Mouse (Mus musculus) CD4-positive, CD25-positive, alpha-beta regulatory T cell (primary cell): Measurements from ENCODE around the gene Kif18b. TPM values are rescaled to one million over a fixed set of nuclear protein-coding genes. Genes with fewer than 3 reads are reported as not detected.

Experiments
- polyA plus RNA-seq: library from polyadenylated mRNA; unstranded; fragments of 100-300 nt; shearing (Covaris generic); gene quantifications from one replicate; pipeline ENCODE4 v1.2.1, GENCODE M21; 2017

The Kif18b gene
- 1.4 TPM for polyA plus RNA-seq

GRCm38 (mm10) chr11:102924557-102925350 is at the start of gene Kif18b:
Gene Kif18b (minus strand): TSS chr11:102925124.

GRCm38 (mm10) chr11:102946265-102946991 is 21.5 kb upstream of the Kif18b start, which contains the start of gene C1ql1:
Gene C1ql1 (minus strand): TSS chr11:102946688.

GRCm38 (mm10) chr11:102900763-102901162 is 24.2 kb downstream of the Kif18b start, which contains the start of gene Gfap:
Gene Gfap (minus strand): TSS chr11:102900912.

GRCm38 (mm10) chr11:102884616-102885219 is 40.2 kb downstream of the Kif18b start, which contains the start of gene Fam187a:
Gene Fam187a (plus strand): TSS chr11:102885169.

GRCm38 (mm10) chr11:102880585-102881313 is 44.2 kb downstream of the Kif18b start, which contains the start of the genes Eftud2 and Ccdc103:
Gene Eftud2 (minus strand): TSS chr11:102880985.
Gene Ccdc103 (plus strand): TSS chr11:102881204.

Other genes starting within 250 kb of the Kif18b start
- 32.9 TPM for gene Ccdc43, start 227.3 kb downstream of the Kif18b start, polyA plus RNA-seq
- gene Adam11, start 163.7 kb downstream of the Kif18b start, polyA plus RNA-seq: 0.17 TPM
- gene Gjc1, start 105.4 kb downstream of the Kif18b start, polyA plus RNA-seq: not detected
- not detected for gene Higd1b, start 89.3 kb downstream of the Kif18b start, polyA plus RNA-seq
- 161 TPM for gene Eftud2, start 44.1 kb downstream of the Kif18b start, polyA plus RNA-seq
- gene Ccdc103, start 43.9 kb downstream of the Kif18b start, polyA plus RNA-seq: not detected
- gene Fam187a, start 40.0 kb downstream of the Kif18b start, polyA plus RNA-seq: not detected
- gene Gfap, start 24.2 kb downstream of the Kif18b start, polyA plus RNA-seq: not detected
- not detected for gene C1ql1, start 21.6 kb upstream of the Kif18b start, polyA plus RNA-seq
- gene Nmt1, start 103.1 kb upstream of the Kif18b start, polyA plus RNA-seq: 75.3 TPM
- 26.3 TPM for gene Dcakd, start 103.2 kb upstream of the Kif18b start, polyA plus RNA-seq
- not detected for gene Plcd3, start 176.5 kb upstream of the Kif18b start, polyA plus RNA-seq
- gene Acbd4, start 176.6 kb upstream of the Kif18b start, polyA plus RNA-seq: 48.3 TPM
- 4.2 TPM for gene Hexim1, start 191.1 kb upstream of the Kif18b start, polyA plus RNA-seq
- gene Hexim2, start 207.3 kb upstream of the Kif18b start, polyA plus RNA-seq: 5.3 TPM
- gene Fmnl1, start 246.0 kb upstream of the Kif18b start, polyA plus RNA-seq: 229 TPM